Mouse (Mus musculus) testis, adult 2 months (tissue): ENCODE data around the gene Slc4a4. TPM values are rescaled to one million over a fixed set of nuclear protein-coding genes. Genes with fewer than 3 reads are reported as not detected.

Experiments
- H3K27ac ChIP-seq: fragments of 200-500 bp; 2 replicates; pipeline ENCODE4 v1.5.1; 2012; ENCODE audit warnings: low read depth, low read length; ENCODE audit not compliant: control insufficient read depth, insufficient read depth
- H3K27me3 ChIP-seq: fragments of 200-500 bp; 2 replicates; pipeline ENCODE4 v1.6.1; 2012; ENCODE audit warnings: mild to moderate bottlenecking, low read length, moderate library complexity; ENCODE audit not compliant: control insufficient read depth, insufficient read depth
- H3K36me3 ChIP-seq: fragments of 200-500 bp; 2 replicates; pipeline ENCODE4 v1.6.1; 2012; ENCODE audit warnings: mild to moderate bottlenecking, low read length; ENCODE audit not compliant: control insufficient read depth, insufficient read depth
- H3K4me1 ChIP-seq: fragments of 200-500 bp; 2 replicates; pipeline ENCODE4 v1.6.1; 2012; ENCODE audit warnings: low read length; ENCODE audit not compliant: control insufficient read depth, insufficient read depth
- H3K4me3 ChIP-seq: fragments of 200-500 bp; 2 replicates; pipeline ENCODE4 v1.5.1; 2012; ENCODE audit warnings: low read depth, mild to moderate bottlenecking, low read length, moderate library complexity, mixed read lengths; ENCODE audit not compliant: control insufficient read depth
- CTCF ChIP-seq: fragments of 200-500 bp; IDR thresholded peaks from 2 replicates; pipeline ENCODE4 v1.5.1; 2012; ENCODE audit warnings: low read depth, mild to moderate bottlenecking, inconsistent platforms, low read length, moderate library complexity; ENCODE audit not compliant: control insufficient read depth, insufficient read depth, insufficient replicate concordance
- POLR2A ChIP-seq: fragments of 200-500 bp; IDR thresholded peaks from 2 replicates; pipeline ENCODE4 v1.6.1; 2012; ENCODE audit warnings: low read depth, mild to moderate bottlenecking, inconsistent platforms, low read length, moderate library complexity; ENCODE audit not compliant: control insufficient read depth
- polyA plus RNA-seq: library from polyadenylated mRNA; depleted of rRNA; stranded (reverse); fragments of >200 nt; gene quantifications from 2 replicates; pipeline ENCODE4 v1.2.3, GENCODE M21; 2012

Slc4a4 gene
- polyA plus RNA-seq, 1 experiment, result 0.38 TPM

GRCm38 (mm10) chr5:88961351-88961761 is 74.7 kb downstream of the Slc4a4 start:
- H3K4me3 ChIP-seq, result no peak overlapping the region
- no peaks in the 10 kb centered on the region for H3K4me1 ChIP-seq
- no peaks in the 10 kb centered on the region for H3K27me3 ChIP-seq
- no peak overlapping the region for H3K27ac ChIP-seq
- no peak for TF ChIP-seq CTCF
- no peak for TF ChIP-seq POLR2A
- no peaks in the 10 kb centered on the region for H3K36me3 ChIP-seq

DNA sequence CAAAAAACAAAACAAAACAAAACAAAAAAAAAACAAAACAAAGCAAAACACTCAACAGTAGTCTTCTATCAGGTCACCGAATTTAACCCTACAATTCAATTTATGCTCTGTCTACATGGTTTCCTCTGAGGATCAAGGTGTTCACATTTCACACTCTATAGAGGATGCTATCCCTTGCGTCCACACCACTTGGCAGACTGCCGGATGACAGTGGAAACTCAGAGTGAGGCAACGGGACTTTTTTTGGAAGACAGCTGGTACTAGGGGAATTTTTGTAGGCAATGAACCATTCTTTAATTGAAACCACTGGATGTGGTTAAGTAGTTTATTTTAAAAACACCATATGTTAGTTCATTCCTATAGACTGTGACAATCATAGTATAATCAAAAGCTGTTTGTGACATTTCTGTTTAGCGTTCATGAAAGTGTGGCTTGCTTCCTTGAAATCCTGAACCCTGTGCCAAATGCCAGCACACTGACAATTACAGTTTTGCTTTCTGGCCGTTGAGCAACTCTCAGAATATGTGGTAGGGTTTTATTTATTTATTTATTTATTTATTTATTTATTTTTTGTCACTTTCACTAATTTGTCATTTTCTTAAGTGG is 78.2 kb downstream of the Slc4a4 start:
- Histone ChIP-seq H3K27me3 (no peaks in the 10 kb centered on the region), H3K36me3 (no peaks in the 10 kb centered on the region), H3K4me3 (no peak overlapping the region), H3K27ac (no peak overlapping the region), H3K4me1 (no peaks in the 10 kb centered on the region)
- TF ChIP-seq POLR2A, result no peak
- no peak for TF ChIP-seq CTCF

- H3K27me3 ChIP-seq, result no peaks in the 10 kb centered on the region
- H3K36me3 ChIP-seq, result no peaks in the 10 kb centered on the region
- H3K4me1 ChIP-seq, result no peaks in the 10 kb centered on the region
- H3K4me3 ChIP-seq, result no peak overlapping the region
- TF ChIP-seq CTCF (no peak), POLR2A (no peak)
- no peak overlapping the region for H3K27ac ChIP-seq
Observed at GRCm38 (mm10) chr5:88966507-88966906, 79.9 kb downstream of the Slc4a4 start.

DNA sequence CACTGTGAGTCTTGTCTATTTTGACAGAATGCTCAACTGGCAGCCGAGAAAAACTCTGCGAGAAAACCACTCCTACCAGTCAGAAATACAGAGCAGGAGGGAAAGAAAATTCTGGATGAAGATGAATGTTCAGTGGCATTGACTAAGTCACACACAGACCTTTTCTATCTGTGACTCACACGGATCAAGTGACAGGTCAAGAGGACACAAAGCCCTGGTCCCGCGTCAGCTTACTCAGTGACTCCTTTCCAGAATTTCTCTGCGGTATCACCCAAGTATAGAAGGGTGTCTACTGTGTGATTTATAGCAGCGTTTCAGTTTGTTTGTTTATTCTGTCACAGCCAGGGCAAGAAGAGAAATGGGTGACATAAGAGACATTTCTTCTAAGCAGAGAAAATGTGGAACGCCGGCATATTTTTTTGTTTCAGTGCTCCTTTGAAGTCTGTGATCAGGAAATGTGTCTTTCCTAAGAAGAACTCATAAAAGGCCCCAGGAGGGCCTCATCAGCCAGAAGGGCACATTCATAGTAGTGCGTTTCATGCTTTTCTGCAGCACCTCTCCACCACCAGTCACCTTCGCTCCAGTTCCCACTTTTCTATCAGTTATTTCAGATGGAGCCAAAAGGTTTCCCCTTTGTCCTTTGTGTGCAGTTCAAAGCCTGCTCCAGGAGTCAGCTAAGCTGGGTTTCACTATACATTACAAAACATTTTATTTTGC is 82.5 kb downstream of the Slc4a4 start:
- H3K4me3 ChIP-seq, result no peak overlapping the region
- H3K36me3 ChIP-seq, result no peaks in the 10 kb centered on the region
- no peaks in the 10 kb centered on the region for H3K27me3 ChIP-seq
- peaks cover 3% of the 10 kb centered on the region; the same call in 1 of the 2 replicates for H3K4me1 ChIP-seq
- no peak for TF ChIP-seq CTCF
- TF ChIP-seq POLR2A, result no peak
- no peak overlapping the region for H3K27ac ChIP-seq

DNA sequence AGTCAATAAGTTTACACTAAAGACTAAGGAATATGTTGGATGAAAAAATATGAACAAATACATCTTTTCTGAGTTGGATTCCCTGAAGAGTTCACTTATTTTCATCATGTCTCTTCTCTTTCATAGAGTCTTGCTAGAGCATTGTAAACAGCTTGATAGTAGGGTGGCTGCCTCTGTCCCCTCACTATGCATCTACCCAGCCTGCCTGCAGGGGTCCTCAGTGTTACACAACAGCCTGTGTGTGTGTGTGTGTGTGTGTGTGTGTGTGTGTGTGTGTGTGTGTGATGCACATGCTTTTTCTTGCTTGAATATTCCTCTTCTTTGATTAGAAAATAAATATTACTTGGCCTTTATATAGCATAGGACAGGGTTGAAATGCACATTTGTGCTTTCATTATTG is 84.9 kb downstream of the Slc4a4 start:
- Histone ChIP-seq H3K27me3 (no peaks in the 10 kb centered on the region), H3K4me1 (peaks cover 3% of the 10 kb centered on the region; the same call in 1 of the 2 replicates), H3K4me3 (no peak overlapping the region), H3K36me3 (no peaks in the 10 kb centered on the region), H3K27ac (no peak overlapping the region)
- no peak for TF ChIP-seq POLR2A
- TF ChIP-seq CTCF, result no peak

- Histone ChIP-seq H3K4me3 (peak overlapping the region; percentile 37; the same call in 1 of the 2 replicates), H3K27ac (no peak overlapping the region), H3K4me1 (peaks cover 3% of the 10 kb centered on the region; the same call in 1 of the 2 replicates), H3K36me3 (no peaks in the 10 kb centered on the region), H3K27me3 (no peaks in the 10 kb centered on the region)
- no peak for TF ChIP-seq CTCF
- TF ChIP-seq POLR2A, result no peak
Observed at GRCm38 (mm10) chr5:88972277-88972676, 85.7 kb downstream of the Slc4a4 start.

DNA sequence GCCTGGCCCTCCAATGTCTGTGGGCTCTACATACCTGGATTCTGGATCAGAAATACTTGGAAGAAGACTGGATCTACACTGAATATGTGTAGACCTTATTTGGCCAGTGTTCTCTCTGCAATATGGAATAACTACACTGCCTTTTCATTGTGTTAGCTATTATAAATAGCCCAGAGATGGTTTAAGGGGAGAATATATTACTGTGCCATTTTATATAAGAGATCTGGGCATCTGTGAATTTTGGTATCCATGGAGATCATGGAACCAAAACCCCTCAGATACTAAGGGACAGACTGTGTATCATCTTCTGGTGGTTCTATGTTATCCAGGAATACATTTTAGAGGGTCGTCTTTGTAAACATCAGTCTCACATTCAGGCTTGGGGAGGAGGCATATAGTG is 86.5 kb downstream of the Slc4a4 start:
- Histone ChIP-seq H3K36me3 (no peaks in the 10 kb centered on the region), H3K27ac (no peak overlapping the region), H3K27me3 (no peaks in the 10 kb centered on the region), H3K4me1 (peaks cover 3% of the 10 kb centered on the region; the same call in 1 of the 2 replicates), H3K4me3 (no peak overlapping the region; the same call in 1 of the 2 replicates)
- no peak for TF ChIP-seq CTCF
- TF ChIP-seq POLR2A, result no peak
